Mouse (Mus musculus): Measurements from ENCODE around the gene Ptprm. TPM values are rescaled to one million over a fixed set of nuclear protein-coding genes. Genes with fewer than 3 reads are reported as not detected.

The Ptprm gene
- total and polyA plus RNA-seq, 3 experiments = not detected

- no peaks in the 10 kb centered on the region for H3K27me3 ChIP-seq (ENCODE audit: control insufficient read depth in 1 of 2, insufficient read depth in 2 of 2, low read length in 2 of 2)
- TF ChIP-seq GABPA (IDR thresholded peaks at IDR 0.05; ENCODE audit: low read depth, low read length) (no peak), TCF12 (IDR thresholded peaks at IDR 0.05; ENCODE audit: low read depth, low read length) (no peak), MAX (IDR thresholded peaks at IDR 0.05; ENCODE audit: low read length) (no peak), POLR2AphosphoS5 (IDR thresholded peaks at IDR 0.05; ENCODE audit: borderline replicate concordance, low read depth, low read length) (no peak), POLR2A (IDR thresholded peaks at IDR 0.05; ENCODE audit: control insufficient read depth in 1 of 2, insufficient read depth in 1 of 2, low read depth in 1 of 2, low read length in 2 of 2, poor library complexity in 1 of 2) (no peak), TBP (IDR thresholded peaks at IDR 0.05; ENCODE audit: low read depth, low read length) (no peak), MEF2A (IDR thresholded peaks at IDR 0.05; ENCODE audit: extremely low read depth, insufficient replicate concordance, low read depth, low read length, poor library complexity, severe bottlenecking) (no peak), SIN3A (IDR thresholded peaks at IDR 0.05; ENCODE audit: low read length) (no peak), CTCF (IDR thresholded peaks at IDR 0.05 in 2 of 3, conservative IDR thresholded peaks at IDR 0.05 in 1 of 3; ENCODE audit: control insufficient read depth in 1 of 3, insufficient read depth in 1 of 3, low read depth in 2 of 3, low read length in 3 of 3, poor library complexity in 1 of 3, severe bottlenecking in 1 of 3) (no peak), ELF1 (IDR thresholded peaks at IDR 0.05; ENCODE audit: low read depth, low read length) (no peak)
- H3K27ac ChIP-seq (ENCODE audit: control insufficient read depth, low read depth, low read length) = no peak overlapping the region
- H3K4me1 ChIP-seq (ENCODE audit: control insufficient read depth in 1 of 2, insufficient read depth in 2 of 2, low read length in 2 of 2) = no peaks in the 10 kb centered on the region
- H3K9me3 ChIP-seq (replicated peaks; ENCODE audit: insufficient read depth, low read length) = no peaks in the 10 kb centered on the region
- H3K79me2 ChIP-seq (ENCODE audit: control insufficient read depth, insufficient read depth, low read length, poor library complexity) = no peaks in the 10 kb centered on the region
- no peak overlapping the region for H3K9ac ChIP-seq (ENCODE audit: control insufficient read depth, low read depth, low read length, poor library complexity, severe bottlenecking)
- no peak overlapping the region for H3K4me3 ChIP-seq (ENCODE audit: control insufficient read depth in 1 of 2, insufficient read depth in 1 of 2, low read depth in 2 of 2, low read length in 2 of 2)
- no peak for DNase-seq (ENCODE audit: low read depth, low spot score)
- H3K36me3 ChIP-seq (ENCODE audit: control insufficient read depth in 1 of 2, insufficient read depth in 2 of 2, low read length in 2 of 2) = no peaks in the 10 kb centered on the region
These were observed 85.7 kb downstream of the Ptprm start for GRCm38 (mm10) chr17:67268475-67269080.

- Histone ChIP-seq H3K4me1 (ENCODE audit: control insufficient read depth in 1 of 2, insufficient read depth in 2 of 2, low read length in 2 of 2) (no peaks in the 10 kb centered on the region), H3K79me2 (ENCODE audit: control insufficient read depth, insufficient read depth, low read length, poor library complexity) (no peaks in the 10 kb centered on the region), H3K27ac (ENCODE audit: control insufficient read depth, low read depth, low read length) (no peak overlapping the region), H3K36me3 (ENCODE audit: control insufficient read depth in 1 of 2, insufficient read depth in 2 of 2, low read length in 2 of 2) (no peaks in the 10 kb centered on the region), H3K4me3 (ENCODE audit: control insufficient read depth in 1 of 2, insufficient read depth in 1 of 2, low read depth in 2 of 2, low read length in 2 of 2) (no peak overlapping the region), H3K27me3 (ENCODE audit: control insufficient read depth in 1 of 2, insufficient read depth in 2 of 2, low read length in 2 of 2) (no peaks in the 10 kb centered on the region), H3K9ac (ENCODE audit: control insufficient read depth, low read depth, low read length, poor library complexity, severe bottlenecking) (no peak overlapping the region), H3K9me3 (replicated peaks; ENCODE audit: insufficient read depth, low read length) (no peaks in the 10 kb centered on the region)
- no peak for DNase-seq (ENCODE audit: low read depth, low spot score)
- no peak for TF ChIP-seq SIN3A (IDR thresholded peaks at IDR 0.05; ENCODE audit: low read length)
- no peak for TF ChIP-seq MYC (IDR thresholded peaks at IDR 0.05; ENCODE audit: low read depth, low read length)
- TF ChIP-seq ZKSCAN1 (IDR thresholded peaks at IDR 0.05; ENCODE audit: low read depth, low read length) = no peak
- TF ChIP-seq CHD2 (IDR thresholded peaks at IDR 0.05; ENCODE audit: low read length) = no peak
- no peak for TF ChIP-seq ETS1 (IDR thresholded peaks at IDR 0.05; ENCODE audit: low read depth, low read length)
- TF ChIP-seq MEF2A (IDR thresholded peaks at IDR 0.05; ENCODE audit: extremely low read depth, insufficient replicate concordance, low read depth, low read length, poor library complexity, severe bottlenecking) = no peak
These were observed 88.0 kb downstream of the Ptprm start for GRCm38 (mm10) chr17:67266270-67266669.

GRCm38 (mm10) chr17:67265520-67265919, 88.7 kb downstream of the Ptprm start:
- Histone ChIP-seq H3K27me3 (ENCODE audit: control insufficient read depth in 1 of 2, insufficient read depth in 2 of 2, low read length in 2 of 2) (no peaks in the 10 kb centered on the region), H3K9me3 (replicated peaks; ENCODE audit: insufficient read depth, low read length) (no peaks in the 10 kb centered on the region), H3K4me3 (ENCODE audit: control insufficient read depth in 1 of 2, insufficient read depth in 1 of 2, low read depth in 2 of 2, low read length in 2 of 2) (no peak overlapping the region), H3K4me1 (ENCODE audit: control insufficient read depth in 1 of 2, insufficient read depth in 2 of 2, low read length in 2 of 2) (no peaks in the 10 kb centered on the region), H3K9ac (ENCODE audit: control insufficient read depth, low read depth, low read length, poor library complexity, severe bottlenecking) (no peak overlapping the region), H3K79me2 (ENCODE audit: control insufficient read depth, insufficient read depth, low read length, poor library complexity) (no peaks in the 10 kb centered on the region), H3K36me3 (ENCODE audit: control insufficient read depth in 1 of 2, insufficient read depth in 2 of 2, low read length in 2 of 2) (no peaks in the 10 kb centered on the region), H3K27ac (ENCODE audit: control insufficient read depth, low read depth, low read length) (no peak overlapping the region)
- no peak for DNase-seq (ENCODE audit: low read depth, low spot score)
- no peak for TF ChIP-seq ELF1 (IDR thresholded peaks at IDR 0.05; ENCODE audit: low read depth, low read length)
- TF ChIP-seq NRF1 (IDR thresholded peaks at IDR 0.05; ENCODE audit: insufficient read depth, low read depth, low read length, poor library complexity, severe bottlenecking) = no peak
- TF ChIP-seq NELFE (IDR thresholded peaks at IDR 0.05; ENCODE audit: low read depth, low read length) = no peak
- TF ChIP-seq BHLHE40 (IDR thresholded peaks at IDR 0.05; ENCODE audit: borderline replicate concordance, low read depth, low read length) = no peak
- no peak for TF ChIP-seq USF2 (IDR thresholded peaks at IDR 0.05; ENCODE audit: borderline replicate concordance in 1 of 2, insufficient read depth in 1 of 2, low read depth in 1 of 2, low read length in 2 of 2)
- TF ChIP-seq TBP (IDR thresholded peaks at IDR 0.05; ENCODE audit: low read depth, low read length) = no peak
- no peak for TF ChIP-seq MXI1 (IDR thresholded peaks at IDR 0.05; ENCODE audit: low read depth, low read length)
- no peak for TF ChIP-seq TAL1 (IDR thresholded peaks at IDR 0.05; ENCODE audit: low read length)
- TF ChIP-seq MEF2A (IDR thresholded peaks at IDR 0.05; ENCODE audit: extremely low read depth, insufficient replicate concordance, low read depth, low read length, poor library complexity, severe bottlenecking) = no peak
- TF ChIP-seq KAT2A (conservative IDR thresholded peaks at IDR 0.05; ENCODE audit: low read depth, low read length) = no peak
- TF ChIP-seq MYB (IDR thresholded peaks at IDR 0.05; ENCODE audit: low read depth, low read length) = no peak
- no peak for TF ChIP-seq HCFC1 (IDR thresholded peaks at IDR 0.05; ENCODE audit: low read depth, low read length)
- no peak for TF ChIP-seq SIN3A (IDR thresholded peaks at IDR 0.05; ENCODE audit: low read length)
- no peak for TF ChIP-seq POLR2AphosphoS5 (IDR thresholded peaks at IDR 0.05; ENCODE audit: borderline replicate concordance, low read depth, low read length)
- no peak for TF ChIP-seq RCOR1 (IDR thresholded peaks at IDR 0.05; ENCODE audit: low read depth, low read length)
